ENCODE assay signal across 8 mouse cellular contexts in the genomic region with DNA sequence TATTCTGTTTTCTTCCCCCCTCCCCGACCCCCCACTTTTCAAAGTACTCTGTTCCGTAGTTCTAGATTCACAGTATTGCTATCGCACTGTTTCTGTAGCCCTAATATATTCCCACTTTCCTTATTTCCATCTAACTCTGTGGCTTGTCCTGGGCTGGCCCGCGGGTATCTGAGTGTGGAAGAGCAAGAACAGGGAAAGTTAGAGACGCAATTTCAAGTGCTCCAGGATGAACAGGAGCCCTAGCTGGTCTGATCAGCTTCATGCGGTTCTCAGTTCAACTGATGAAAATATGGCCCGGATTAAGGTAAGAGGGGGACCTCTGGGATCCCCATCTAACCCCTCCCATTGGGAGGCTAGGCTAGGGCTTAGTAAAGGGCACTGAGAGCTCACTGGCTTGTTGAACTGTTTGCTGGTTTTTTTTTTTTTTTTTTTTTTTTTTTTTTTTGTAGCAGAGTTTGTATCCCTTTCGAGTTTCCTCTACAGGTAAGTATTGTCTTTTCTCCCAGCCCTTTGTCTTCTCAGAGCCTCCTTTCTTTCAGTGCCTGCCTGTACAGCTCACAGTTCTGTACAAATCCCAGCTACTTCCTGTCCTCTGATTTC. TPM values are rescaled to one million over a fixed set of nuclear protein-coding genes. Genes with fewer than 3 reads are reported as not detected.
A peak's percentile ranks its signal among the peaks of the same experiment; 100 is the strongest.
DNase-seq lines count a peak whose midpoint lies in the region; ATAC-seq and TF ChIP-seq lines count a peak whose summit lies in the region.

No protein-coding gene starts in this region.

- H3K4me1 ChIP-seq in hindbrain, embryonic 13.5 days (replicated peaks), result peaks cover 19% of the 10 kb centered on the region
- H3K4me1 ChIP-seq in midbrain, embryonic 10.5 days, result peaks cover 24% of the 10 kb centered on the region

- no peaks in the 10 kb centered on the region for H3K27me3 ChIP-seq in hindbrain, embryonic 13.5 days
- H3K27me3 ChIP-seq in midbrain, embryonic 10.5 days (ENCODE audit: low read depth, poor library complexity, severe bottlenecking), result no peaks in the 10 kb centered on the region

- no peak for TF ChIP-seq CTCF in left cerebral cortex, adult 2 months (IDR thresholded peaks at IDR 0.05)

- WGBS in hindbrain, embryonic 13.5 days, result 11% methylated on average over 9 of the region's 9 CpGs
- WGBS in midbrain, embryonic 10.5 days, result 9% methylated on average over 9 of the region's 9 CpGs

- DNase-seq in left cerebral cortex, adult 2 months (ENCODE audit: extremely low spot score in 1 of 2, low spot score in 2 of 2), result no peak
- no peak for DNase-seq in left cerebral cortex, postnatal 10 days (ENCODE audit: extremely low spot score in 1 of 2, low spot score in 2 of 2)
- peak; percentile 38 for DNase-seq in c-Kit-positive CD71-positive TER-119-positive erythroid progenitor cells, embryonic 14.5 days (ENCODE audit: low spot score)
- DNase-seq in midbrain, embryonic 10.5 days (ENCODE audit: low spot score), result no peak
- no peak for DNase-seq in layer of hippocampus, adult 9-10 months (ENCODE audit: low spot score)
- DNase-seq in layer of hippocampus, postnatal 36 days, result no peak
- DNase-seq in Muller cell, postnatal 12 days (ENCODE audit: inconsistent ontology term), result no peak

- peak overlapping the region; percentile 53 for H3K4me3 ChIP-seq in left cerebral cortex, adult 2 months
- peak overlapping the region; percentile 65 for H3K4me3 ChIP-seq in hindbrain, embryonic 13.5 days
- peak overlapping the region; percentile 63 for H3K4me3 ChIP-seq in midbrain, embryonic 10.5 days

- no peaks in the 10 kb centered on the region for H3K36me3 ChIP-seq in hindbrain, embryonic 13.5 days
- peaks cover 27% of the 10 kb centered on the region for H3K36me3 ChIP-seq in midbrain, embryonic 10.5 days

- no peak overlapping the region for H3K27ac ChIP-seq in left cerebral cortex, adult 2 months
- H3K27ac ChIP-seq in hindbrain, embryonic 13.5 days, result no peak overlapping the region
- H3K27ac ChIP-seq in midbrain, embryonic 10.5 days (replicated peaks), result peak overlapping the region; percentile 84

- ATAC-seq in hindbrain, embryonic 13.5 days (ENCODE audit: low FRiP score), result peak; percentile 21

- peak overlapping the region; percentile 67 for H3K4me2 ChIP-seq in hindbrain, embryonic 13.5 days

- no peaks in the 10 kb centered on the region for H3K9me3 ChIP-seq in hindbrain, embryonic 13.5 days
- H3K9me3 ChIP-seq in midbrain, embryonic 10.5 days (replicated peaks), result no peaks in the 10 kb centered on the region

- H3K9ac ChIP-seq in hindbrain, embryonic 13.5 days, result peak overlapping the region; percentile 59; the same call in 1 of the 2 replicates

- intact Hi-C loops in left cerebral cortex, adult 2 months (cut with DNase I), result no loop called here
- intact Hi-C loops in left cerebral cortex, postnatal 10 days (cut with DNase I), result no loop called here

RNA-seq across cellular contexts. Expression of gene Ccdc163, which starts 0.6 kb away (rescaled TPM):
- 1 to 10 TPM; 4.2 to 7.6 TPM for total RNA-seq in left cerebral cortex, adult 2 months (2021)
- total RNA-seq in left cerebral cortex, postnatal 10 days (2021), result 1 to 10 TPM; 3.2 to 3.3 TPM
- polyA plus RNA-seq in hindbrain, embryonic 13.5 days (2015; fragmentation: Nextera tagmentation; extraction: Ambion mirVana), result 16.6 and 19.3 TPM in 2 replicates
- polyA plus RNA-seq in midbrain, embryonic 10.5 days (2016; fragmentation: Nextera tagmentation; extraction: Ambion mirVana), result 34.8 TPM in 2 replicates
- 1 to 10 TPM; 2.8 to 5.3 TPM for total RNA-seq in layer of hippocampus, postnatal 36 days (2021)

RNA-seq across cellular contexts. Expression of gene Mmachc, which starts 0.7 kb away (rescaled TPM):
- 10 to 100 TPM; 15.2 to 15.4 TPM for total RNA-seq in left cerebral cortex, adult 2 months (2021)
- 10 to 100 TPM; 15.4 to 16.8 TPM for total RNA-seq in left cerebral cortex, postnatal 10 days (2021)
- polyA plus RNA-seq in hindbrain, embryonic 13.5 days (2015; fragmentation: Nextera tagmentation; extraction: Ambion mirVana), result 24.3 and 29.7 TPM in 2 replicates
- 42.0 and 47.1 TPM in 2 replicates for polyA plus RNA-seq in midbrain, embryonic 10.5 days (2016; fragmentation: Nextera tagmentation; extraction: Ambion mirVana)
- total RNA-seq in layer of hippocampus, postnatal 36 days (2021), result 10 to 100 TPM; 16.1 to 18.3 TPM

RNA-seq across cellular contexts. Expression of gene Tesk2, which starts 11.9 kb away (rescaled TPM):
- total RNA-seq in left cerebral cortex, adult 2 months (2021), result 1 to 10 TPM; 3.8 to 4.6 TPM
- total RNA-seq in left cerebral cortex, postnatal 10 days (2021), result 1 to 10 TPM; 1.9 to 2.6 TPM
- 3.2 and 3.7 TPM in 2 replicates for polyA plus RNA-seq in hindbrain, embryonic 13.5 days (2015; fragmentation: Nextera tagmentation; extraction: Ambion mirVana)
- polyA plus RNA-seq in midbrain, embryonic 10.5 days (2016; fragmentation: Nextera tagmentation; extraction: Ambion mirVana), result 6.6 and 6.7 TPM in 2 replicates
- total RNA-seq in layer of hippocampus, postnatal 36 days (2021), result 1 to 10 TPM; 4.1 to 5.0 TPM

RNA-seq across cellular contexts. Expression of gene Prdx1, which starts 23.5 kb away (rescaled TPM):
- 100 to 1,000 TPM; 136 to 139 TPM for total RNA-seq in left cerebral cortex, adult 2 months (2021)
- 100 to 1,000 TPM; 173 to 197 TPM for total RNA-seq in left cerebral cortex, postnatal 10 days (2021)
- 475 TPM in 2 replicates for polyA plus RNA-seq in hindbrain, embryonic 13.5 days (2015; fragmentation: Nextera tagmentation; extraction: Ambion mirVana)
- 1,189 and 1,392 TPM in 2 replicates for polyA plus RNA-seq in midbrain, embryonic 10.5 days (2016; fragmentation: Nextera tagmentation; extraction: Ambion mirVana)
- total RNA-seq in layer of hippocampus, postnatal 36 days (2021), result 100 to 1,000 TPM; 148 to 168 TPM

RNA-seq across cellular contexts. Expression of gene Akr1a1, which starts 57.4 kb away (rescaled TPM):
- 100 to 1,000 TPM; 376 to 408 TPM for total RNA-seq in left cerebral cortex, adult 2 months (2021)
- 100 to 1,000 TPM; 594 to 625 TPM for total RNA-seq in left cerebral cortex, postnatal 10 days (2021)
- 666 and 678 TPM in 2 replicates for polyA plus RNA-seq in hindbrain, embryonic 13.5 days (2015; fragmentation: Nextera tagmentation; extraction: Ambion mirVana)
- 529 and 547 TPM in 2 replicates for polyA plus RNA-seq in midbrain, embryonic 10.5 days (2016; fragmentation: Nextera tagmentation; extraction: Ambion mirVana)
- total RNA-seq in layer of hippocampus, postnatal 36 days (2021), result 100 to 1,000 TPM; 372 to 396 TPM
